Mouse (Mus musculus) embryo, embryonic 11.5 days (tissue): ENCODE measurements around the gene Vmn1r212.
"Not testable (repeated sequence)": the region's sequence is repeated elsewhere in the genome, so short reads cannot be mapped to it uniquely, and the experiment has no call there.

Experiments used
- DNase-seq: peaks from one replicate; pipeline ENCODE4 v3.0.0-alpha.2; 2012; ENCODE audit warnings: low read depth, low spot score

The Vmn1r212 gene

DNA sequence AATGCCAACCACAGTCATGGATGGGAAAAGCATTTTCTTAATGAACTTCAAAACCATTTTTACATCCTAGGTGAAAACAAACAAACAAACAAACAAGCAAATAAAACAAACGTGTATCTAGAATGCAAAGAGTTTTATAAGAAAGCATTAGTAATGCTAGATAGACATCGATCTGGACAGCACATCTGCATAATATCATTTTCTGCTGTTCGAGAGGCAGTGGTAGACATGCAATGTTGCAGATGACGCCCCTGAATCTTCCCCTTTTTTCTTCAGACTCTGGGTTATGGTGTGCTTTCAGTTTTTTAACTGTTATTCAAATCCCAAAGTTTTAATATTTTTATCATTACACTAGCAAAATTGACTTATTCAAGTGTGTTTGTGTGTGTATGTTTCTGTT, at the start of gene Vmn1r212:
Gene Vmn1r212, minus strand, starts transcription at position 101 of the 400 bp plus-strand sequence.
- no peak for DNase-seq

DNA sequence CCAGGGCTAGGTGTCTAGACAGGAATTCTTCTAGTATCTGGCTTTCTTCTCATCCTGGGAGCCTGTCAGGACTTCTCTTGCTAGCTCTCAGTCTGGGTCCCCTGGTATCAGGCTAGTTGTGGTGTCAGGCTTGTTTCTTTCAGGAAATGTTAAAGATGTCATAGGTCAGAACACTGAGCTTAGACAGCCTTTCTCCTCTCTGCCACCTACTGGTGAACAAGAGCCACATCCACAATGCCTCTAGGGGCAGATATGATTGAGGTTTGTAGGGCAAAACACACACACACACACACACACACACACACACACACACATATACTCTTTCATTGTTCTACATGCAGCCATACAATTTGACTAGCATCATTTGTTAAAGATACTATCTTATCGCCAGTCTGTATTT, 4.7 kb downstream of the Vmn1r212 start:
- DNase-seq: no peak

DNA sequence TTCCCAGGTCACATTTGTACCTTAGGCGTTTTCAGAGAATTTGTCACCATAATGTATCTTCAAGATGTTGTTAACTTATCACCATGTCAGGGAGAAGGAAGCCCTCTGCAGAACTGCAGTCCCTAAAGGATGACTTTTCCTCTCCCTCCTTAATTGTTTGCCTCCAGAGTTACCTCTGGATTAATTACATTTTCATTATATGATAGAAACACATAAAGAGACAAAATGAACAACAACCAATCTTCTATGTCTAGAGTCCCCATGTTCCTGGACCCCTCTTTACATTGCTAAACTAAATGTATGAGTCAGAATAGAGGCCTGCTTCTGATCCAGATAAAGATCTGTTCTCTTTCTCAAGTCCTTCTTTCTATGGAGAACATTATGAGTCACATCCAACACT, 26.5 kb downstream of the Vmn1r212 start, which contains the start of gene Vmn1r211:
Gene Vmn1r211, minus strand, starts transcription at position 101 of the 400 bp plus-strand sequence.
- no peak for DNase-seq

DNA sequence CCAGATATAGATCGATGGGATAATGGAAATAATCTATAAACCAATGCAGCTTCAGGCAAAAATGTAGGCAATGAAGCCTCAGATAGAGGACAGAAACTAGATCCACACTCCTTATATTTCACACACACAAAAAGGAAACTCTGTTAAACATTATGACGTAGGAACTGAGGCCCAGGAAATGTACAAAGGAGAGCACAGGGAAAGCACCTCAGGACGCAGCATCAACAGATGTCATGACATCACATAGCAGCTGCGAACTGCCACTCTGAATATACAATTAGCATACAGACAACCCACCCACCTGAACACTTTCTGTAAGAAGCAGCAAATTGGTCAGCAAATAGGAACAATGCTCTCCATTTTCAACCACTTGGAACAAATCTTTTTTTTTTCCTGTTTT, 29.2 kb downstream of the Vmn1r212 start:
- no peak for DNase-seq

DNA sequence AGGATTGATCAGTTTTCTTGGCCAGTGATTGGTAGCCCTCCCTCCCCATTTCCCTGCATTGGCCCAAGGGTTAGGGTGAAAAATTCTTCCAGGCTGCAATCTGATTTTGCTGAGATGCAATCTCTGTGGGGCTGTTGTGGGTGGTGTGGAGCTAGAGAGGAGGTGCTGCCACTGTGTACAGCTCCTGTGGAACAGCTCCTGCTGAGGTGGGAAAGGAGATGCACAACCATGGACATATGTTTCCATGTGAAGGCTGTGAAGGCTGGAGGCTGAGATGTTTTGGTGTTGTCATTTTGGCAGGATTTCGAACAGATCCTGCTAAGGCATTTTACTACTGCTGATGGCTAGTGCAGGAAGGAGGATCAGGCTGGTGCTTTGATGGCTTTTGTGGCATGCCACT, 37.2 kb downstream of the Vmn1r212 start:
- DNase-seq: no peak

DNA sequence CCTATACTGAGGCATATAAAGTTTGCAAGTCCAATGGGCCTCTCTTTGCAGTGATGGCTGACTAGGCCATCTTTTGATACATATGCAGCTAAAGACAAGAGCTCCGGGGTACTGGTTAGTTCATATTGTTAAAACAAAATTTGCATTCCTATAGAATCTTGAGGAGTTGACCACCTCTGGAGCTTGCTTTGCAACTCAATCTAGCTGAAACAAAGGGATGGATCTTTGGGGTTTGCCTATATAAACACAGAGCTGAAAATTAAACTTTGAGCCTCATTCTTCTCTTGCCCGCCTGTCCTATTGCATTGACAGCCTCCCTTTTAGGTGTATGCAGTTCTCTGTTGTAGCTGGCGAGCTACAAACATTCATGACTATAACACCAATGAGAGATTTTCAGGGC, 39.7 kb downstream of the Vmn1r212 start:
- not testable (repeated sequence) for DNase-seq
